Mouse (Mus musculus): Measurements from ENCODE around the gene Sgo2a. TPM values are rescaled to one million over a fixed set of nuclear protein-coding genes. Genes with fewer than 3 reads are reported as not detected.

The Sgo2a gene
- polyA plus RNA-seq (2021; fragmentation: Nextera tagmentation): 0.50 and 0.54 TPM in 2 replicates
- long read RNA-seq, experiment 1, partial matches to known transcripts: 2 of 2 reads
- long read RNA-seq, experiment 1, other reads (novel, unspliced or antisense): 0 of 2 reads
- long read RNA-seq, experiment 2, partial matches to known transcripts: 1 of 3 reads
- long read RNA-seq, experiment 2, other reads (novel, unspliced or antisense): 0 of 3 reads

GRCm38 (mm10) chr1:57995432-57996132, at the start of gene Sgo2a:
Gene Sgo2a, plus strand, starts transcription at chr1:57995971.

DNA sequence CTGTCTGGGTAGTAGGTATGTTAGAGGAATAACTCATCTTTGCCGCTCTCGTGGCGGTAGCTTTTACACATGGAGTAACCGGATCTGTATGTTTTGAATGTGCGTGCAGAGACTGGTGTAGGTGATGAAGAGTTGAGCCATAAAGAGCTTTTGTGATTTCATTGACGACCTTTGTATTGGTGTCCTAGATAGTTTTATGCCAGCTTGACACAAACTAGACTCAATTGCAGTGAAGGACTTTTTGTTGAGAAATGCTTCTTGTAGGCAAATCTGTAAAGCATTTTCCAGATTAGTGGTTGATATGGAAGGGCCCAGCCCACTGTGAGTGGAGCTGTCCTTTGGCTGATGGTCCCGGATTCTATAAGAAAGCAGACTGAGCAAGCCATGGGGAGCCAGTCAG, 23.1 kb downstream of the Sgo2a start, which contains the start of gene Kctd18:
Kctd18 (minus strand) TSS at position 101 of the 400 bp plus-strand sequence.

GRCm38 (mm10) chr1:58029636-58030117, 33.9 kb downstream of the Sgo2a start, which contains the start of gene Aox1:
Gene Aox1, plus strand, starts transcription at chr1:58029931.

Other genes with a start within 250 kb of the Sgo2a start
- gene Spats2l, start 221.8 kb upstream of the Sgo2a start, polyA plus RNA-seq (2021; fragmentation: Nextera tagmentation): 33.2 and 39.7 TPM in 2 replicates
- gene Kctd18, start 23.0 kb downstream of the Sgo2a start, polyA plus RNA-seq (2021; fragmentation: Nextera tagmentation): 6.4 and 6.7 TPM in 2 replicates
- 0.39 and 0.59 TPM in 2 replicates for gene Aox1, start 34.0 kb downstream of the Sgo2a start, polyA plus RNA-seq (2021; fragmentation: Nextera tagmentation)
- 0.47 and 0.67 TPM in 2 replicates for gene Aox3, start 117.2 kb downstream of the Sgo2a start, polyA plus RNA-seq (2021; fragmentation: Nextera tagmentation)
- gene Aox4, start 214.4 kb downstream of the Sgo2a start, polyA plus RNA-seq (2021; fragmentation: Nextera tagmentation): 0.15 and 0.34 TPM in 2 replicates